Mouse (Mus musculus) limb, embryonic 14.5 days (tissue): Measurements from ENCODE around the gene Rtn4. TPM values are rescaled to one million over a fixed set of nuclear protein-coding genes. Genes with fewer than 3 reads are reported as not detected.
A peak's percentile ranks its signal among the peaks of the same experiment; 100 is the strongest.
"Not testable (repeated sequence)": the region's sequence is repeated elsewhere in the genome, so short reads cannot be mapped to it uniquely, and the experiment has no call there.

Source experiments
- ATAC-seq: fragments of 200-750 bp; cut with Nextera tagmentation; 2 replicates; pipeline ENCODE4 v1.8.0; 2017; ENCODE audit warnings: low read depth, moderate number of reproducible peaks, moderate TSS enrichment; ENCODE audit not compliant: low FRiP score
- DNase-seq: peaks from one replicate; pipeline ENCODE4 v3.0.0-alpha.2; 2015; ENCODE audit warnings: low spot score
- H3K27ac ChIP-seq: fragments of 300-500 bp; sonication (generic); replicated peaks from 2 replicates; pipeline ENCODE4 v1.5.1; 2014; ENCODE audit warnings: low read depth, mild to moderate bottlenecking, low read length, moderate library complexity, mixed read lengths
- H3K27me3 ChIP-seq: fragments of 300-500 bp; sonication (generic); 2 replicates; pipeline ENCODE4 v1.6.1; 2014; ENCODE audit warnings: low read length, mixed read lengths; ENCODE audit not compliant: control insufficient read depth, insufficient read depth
- H3K36me3 ChIP-seq: fragments of 300-500 bp; sonication (generic); 2 replicates; pipeline ENCODE4 v1.6.1; 2014; ENCODE audit warnings: mild to moderate bottlenecking, low read length, moderate library complexity, mixed read lengths; ENCODE audit not compliant: control insufficient read depth, insufficient read depth
- H3K4me1 ChIP-seq: fragments of 300-500 bp; sonication (generic); 2 replicates; pipeline ENCODE4 v1.6.1; 2014; ENCODE audit warnings: antibody characterized with exemption, low read length, mixed read lengths; ENCODE audit not compliant: control insufficient read depth, insufficient read depth
- H3K4me2 ChIP-seq: fragments of 300-500 bp; sonication (generic); replicated peaks from 2 replicates; pipeline ENCODE4 v1.6.1; 2014; ENCODE audit warnings: low read depth, mild to moderate bottlenecking, low read length, moderate library complexity; ENCODE audit not compliant: severe bottlenecking
- H3K4me3 ChIP-seq: fragments of 300-500 bp; sonication (generic); replicated peaks from 2 replicates; pipeline ENCODE4 v1.5.1; 2014; ENCODE audit warnings: low read length
- H3K9ac ChIP-seq: fragments of 300-500 bp; sonication (generic); 2 replicates; pipeline ENCODE4 v1.6.1; 2014; ENCODE audit warnings: mild to moderate bottlenecking, low read depth, low read length, moderate library complexity; ENCODE audit not compliant: severe bottlenecking
- H3K9me3 ChIP-seq: fragments of 300-500 bp; sonication (generic); 2 replicates; pipeline ENCODE4 v1.6.1; 2016; ENCODE audit warnings: low read length; ENCODE audit not compliant: control insufficient read depth
- POLR2A ChIP-seq: fragments of 200-500 bp; IDR thresholded peaks from 2 replicates; pipeline ENCODE4 v1.8.0; 2012; ENCODE audit warnings: inconsistent platforms, mild to moderate bottlenecking, moderate library complexity, borderline replicate concordance; ENCODE audit not compliant: insufficient read depth, insufficient read length; ENCODE audit errors: extremely low read depth
- WGBS: fragments of 180-500 bp; shearing (Covaris S2); extraction: QIAGEN DNeasy Blood & Tissue Kit; methylation state at CpG from one replicate; pipeline ENCODE4 v1.1.7; 2014; 5-methylcytosine and 5-hydroxymethylcytosine counted together
- polyA plus RNA-seq, 2 experiments: library from polyadenylated mRNA; depleted of rRNA in 1 of 2; stranded (reverse) in 1 of 2; unstranded in 1 of 2; fragments of >200 nt; fragmentation: Nextera tagmentation in 1 of 2; extraction: Ambion mirVana in 1 of 2; gene quantifications; 2 replicates each; pipeline versions ENCODE4 v1.2.1 to v1.2.3; 2012 to 2014

The Rtn4 gene
- polyA plus RNA-seq, 2 experiments: 74.5 to 212 TPM

DNA sequence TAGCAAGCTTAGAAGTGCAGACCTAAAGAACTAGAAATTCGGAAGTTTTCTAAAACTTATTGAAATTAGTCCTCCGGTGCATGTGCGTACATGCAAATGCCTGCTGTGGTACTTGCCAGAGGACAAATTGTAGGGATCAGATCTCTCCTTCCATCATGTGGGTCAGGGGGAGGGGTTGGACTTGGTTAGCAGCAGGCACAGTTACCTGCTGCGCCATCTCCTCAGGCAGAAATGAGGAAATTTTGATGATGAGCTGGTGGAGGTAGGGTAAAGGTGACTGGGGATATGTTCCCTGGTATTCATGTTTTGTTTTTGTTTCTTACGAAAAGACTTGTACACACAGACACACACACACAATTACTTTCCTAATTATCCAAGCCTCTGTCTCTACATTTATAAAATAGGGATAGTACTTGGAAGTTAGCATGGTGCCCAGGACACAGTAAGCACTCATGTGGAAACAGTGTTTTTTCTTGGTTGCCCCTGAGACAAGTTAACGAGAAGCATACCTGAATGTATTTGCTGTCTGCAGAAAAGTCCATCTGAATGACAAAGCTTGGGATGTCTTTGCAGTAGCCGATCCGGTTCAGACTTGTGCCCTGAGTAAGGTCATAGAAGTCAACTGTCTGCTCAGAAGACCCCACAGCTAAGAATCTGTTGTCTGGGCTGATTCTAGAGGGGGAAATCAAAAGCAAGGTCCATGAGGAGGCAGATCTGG is 56.2 kb downstream of the Rtn4 start:
- H3K9me3 ChIP-seq: no peaks in the 10 kb centered on the region
- ATAC-seq (no peak), DNase-seq (no peak)
- no peak overlapping the region for H3K4me2 ChIP-seq
- TF ChIP-seq POLR2A: no peak
- H3K9ac ChIP-seq: no peak overlapping the region
- peaks cover 12% of the 10 kb centered on the region for H3K36me3 ChIP-seq
- WGBS: 89% methylated on average over 8 of the region's 8 CpGs
- no peaks in the 10 kb centered on the region for H3K4me1 ChIP-seq
- H3K27ac ChIP-seq: no peak overlapping the region
- H3K4me3 ChIP-seq: no peak overlapping the region
- no peaks in the 10 kb centered on the region for H3K27me3 ChIP-seq

DNA sequence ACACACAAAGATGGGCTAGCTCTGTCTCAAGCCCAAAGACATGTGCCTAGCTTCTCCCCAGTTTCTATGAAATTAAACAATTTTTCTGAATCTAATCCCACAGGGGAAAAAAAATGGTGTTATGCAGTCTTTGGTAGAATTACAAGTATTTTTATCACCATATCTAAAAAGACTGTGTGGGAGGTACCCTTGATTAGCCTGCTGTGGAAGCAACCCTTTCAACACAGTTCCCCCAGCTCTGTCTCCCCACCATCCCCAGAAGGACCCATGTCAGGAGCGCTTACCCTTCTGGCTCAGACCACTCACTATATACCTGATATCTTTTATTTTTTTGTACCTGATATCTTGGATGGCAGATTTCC is 56.7 kb downstream of the Rtn4 start:
- ATAC-seq (no peak), DNase-seq (no peak)
- H3K9ac ChIP-seq: no peak overlapping the region
- WGBS: 96% methylated on average over 1 of the region's 1 CpGs
- H3K27ac ChIP-seq: no peak overlapping the region
- H3K36me3 ChIP-seq: peaks cover 8% of the 10 kb centered on the region
- no peaks in the 10 kb centered on the region for H3K27me3 ChIP-seq
- no peak for TF ChIP-seq POLR2A
- no peak overlapping the region for H3K4me3 ChIP-seq
- H3K9me3 ChIP-seq: no peaks in the 10 kb centered on the region
- H3K4me2 ChIP-seq: no peak overlapping the region
- no peaks in the 10 kb centered on the region for H3K4me1 ChIP-seq

DNA sequence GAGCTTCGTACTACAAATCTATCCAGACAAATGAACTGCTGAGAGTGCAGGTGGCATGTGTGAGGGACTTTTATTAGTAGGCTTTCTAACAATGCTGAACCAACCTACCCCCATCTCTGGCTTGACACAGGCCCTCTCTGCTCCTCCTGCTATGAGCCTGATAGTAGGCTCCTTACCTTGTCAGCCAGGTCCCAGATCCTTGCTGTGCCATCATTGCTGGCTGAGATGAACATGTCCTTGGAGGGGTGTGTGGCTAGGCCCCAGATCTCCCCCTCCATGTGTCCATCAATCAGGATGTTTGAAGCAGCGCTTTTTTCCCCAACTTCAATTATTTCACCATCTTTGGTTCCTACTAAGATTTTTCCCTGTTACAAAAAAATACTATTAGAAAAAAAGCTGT is 58.3 kb downstream of the Rtn4 start:
- H3K9me3 ChIP-seq: no peaks in the 10 kb centered on the region
- DNase-seq (no peak), ATAC-seq (no peak)

DNA sequence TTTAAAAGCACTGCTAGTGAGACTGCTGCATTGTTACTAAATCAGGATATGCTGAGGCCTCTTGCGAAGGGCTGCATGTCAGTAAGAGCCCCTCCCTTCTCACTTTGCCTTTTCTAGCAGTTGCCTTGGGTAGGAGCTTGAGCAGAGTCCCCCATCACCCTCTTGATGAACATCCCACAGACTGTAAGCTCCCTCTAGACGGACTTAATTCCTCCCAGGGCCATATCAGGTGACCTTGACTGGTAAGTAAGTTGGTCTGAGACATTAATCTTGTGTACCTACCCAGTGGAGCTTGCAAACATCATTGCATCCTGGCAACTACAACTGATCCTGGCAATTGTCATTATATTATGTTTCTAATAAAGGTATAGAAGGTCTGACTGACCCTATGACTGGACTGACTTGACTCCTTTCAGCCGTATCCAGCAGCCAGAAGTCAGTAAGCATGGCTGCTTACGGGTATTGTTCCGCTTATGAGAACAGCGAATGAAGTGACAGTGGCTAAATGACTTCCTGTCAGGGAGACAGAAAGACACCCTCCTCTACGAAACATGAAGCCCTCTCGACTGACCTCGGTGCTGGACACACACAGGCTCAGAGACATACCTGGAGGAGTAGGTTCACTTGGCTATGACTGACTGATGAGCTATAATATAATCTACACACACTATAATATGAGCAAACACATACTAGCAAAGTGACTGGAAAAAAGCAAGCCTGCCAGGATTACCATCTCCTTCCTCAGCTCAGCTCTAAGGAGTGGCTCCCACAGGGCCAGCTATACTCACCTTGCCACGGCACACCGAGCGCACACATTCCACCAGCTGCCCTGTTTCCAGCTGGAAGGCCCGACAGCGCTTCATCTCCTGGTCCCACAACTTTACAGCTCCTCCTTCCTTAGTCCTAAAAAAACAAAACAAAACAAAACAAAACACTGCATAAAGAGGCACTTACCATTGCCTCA is 59.2 kb downstream of the Rtn4 start:
- 0 out of 2 replicates have a peak, but pooled peaks have one; percentile 10 for ATAC-seq
- H3K4me2 ChIP-seq: no peak overlapping the region
- 77% methylated on average over 14 of the region's 14 CpGs for WGBS

More for the DNA sequence above, 58.3 kb downstream of the Rtn4 start:
- Histone ChIP-seq H3K36me3 (peaks cover 5% of the 10 kb centered on the region; the same call in 1 of the 2 replicates), H3K4me2 (no peak overlapping the region), H3K4me1 (no peaks in the 10 kb centered on the region), H3K4me3 (no peak overlapping the region), H3K9ac (no peak overlapping the region), H3K27ac (no peak overlapping the region), H3K27me3 (no peaks in the 10 kb centered on the region)
- TF ChIP-seq POLR2A: no peak
- 89% methylated on average over 2 of the region's 2 CpGs for WGBS

DNA sequence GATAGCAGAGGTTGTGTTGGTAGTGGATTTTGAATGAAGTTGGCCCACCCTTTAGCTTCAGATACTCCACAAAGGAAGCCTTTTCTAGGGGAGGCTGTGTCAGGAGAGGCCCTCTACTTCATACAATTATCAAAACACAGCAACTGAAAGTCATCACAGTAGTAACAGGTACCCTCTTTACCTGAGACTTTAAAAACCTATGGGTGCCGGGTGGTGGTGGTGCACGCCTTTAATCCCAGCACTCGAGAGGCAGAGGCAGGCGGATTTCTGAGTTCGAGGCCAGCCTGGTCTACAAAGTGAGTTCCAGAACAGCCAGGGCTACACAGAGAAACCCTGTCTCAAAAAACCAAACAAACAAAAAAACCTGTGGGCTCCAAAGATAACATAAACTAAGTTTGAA is 63.3 kb downstream of the Rtn4 start:
- not testable (repeated sequence) for H3K27ac ChIP-seq, H3K9me3 ChIP-seq, H3K4me1 ChIP-seq, H3K4me3 ChIP-seq, H3K4me2 ChIP-seq, ATAC-seq, DNase-seq, H3K9ac ChIP-seq, H3K27me3 ChIP-seq, H3K36me3 ChIP-seq
- WGBS: 92% methylated on average over 5 of the region's 5 CpGs

More for the DNA sequence above, 59.2 kb downstream of the Rtn4 start:
- Histone ChIP-seq H3K27me3 (no peaks in the 10 kb centered on the region), H3K4me3 (no peak overlapping the region), H3K9ac (no peak overlapping the region), H3K4me1 (no peaks in the 10 kb centered on the region), H3K36me3 (no peaks in the 10 kb centered on the region), H3K27ac (no peak overlapping the region), H3K9me3 (no peaks in the 10 kb centered on the region)
- TF ChIP-seq POLR2A: no peak
- no peak for DNase-seq
